Mouse (Mus musculus): Measurements from ENCODE around the gene Rnase9. TPM values are rescaled to one million over a fixed set of nuclear protein-coding genes. Genes with fewer than 3 reads are reported as not detected.

Rnase9 gene
- polyA plus RNA-seq, 1 experiment = not detected

Other genes with a start within 250 kb of the Rnase9 start
- gene Ccnb1ip1, start 234.1 kb downstream of the Rnase9 start, polyA plus RNA-seq (2012; rRNA removed) = 0.06 and 0.08 TPM in 2 replicates
- gene Parp2, start 234.0 kb downstream of the Rnase9 start, polyA plus RNA-seq (2012; rRNA removed) = 58.4 and 58.7 TPM in 2 replicates
- 3.5 and 5.2 TPM in 2 replicates for gene Tep1, start 171.3 kb downstream of the Rnase9 start, polyA plus RNA-seq (2012; rRNA removed)
- 3.1 and 3.3 TPM in 2 replicates for gene Klhl33, start 144.4 kb downstream of the Rnase9 start, polyA plus RNA-seq (2012; rRNA removed)
- 66.7 and 70.0 TPM in 2 replicates for gene Osgep, start 117.0 kb downstream of the Rnase9 start, polyA plus RNA-seq (2012; rRNA removed)
- 60.2 and 60.5 TPM in 2 replicates for gene Apex1, start 116.9 kb downstream of the Rnase9 start, polyA plus RNA-seq (2012; rRNA removed)
- 156 and 184 TPM in 2 replicates for gene Pip4p1, start 111.0 kb downstream of the Rnase9 start, polyA plus RNA-seq (2012; rRNA removed)
- gene Pnp, start 110.8 kb downstream of the Rnase9 start, polyA plus RNA-seq (2012; rRNA removed) = 27.2 and 30.1 TPM in 2 replicates
- gene Gm49342, start 97.4 kb downstream of the Rnase9 start, polyA plus RNA-seq (2012; rRNA removed) = 25.7 and 37.9 TPM in 2 replicates
- gene Pnp2, start 85.9 kb downstream of the Rnase9 start, polyA plus RNA-seq (2012; rRNA removed) = 1.3 and 1.7 TPM in 2 replicates
- gene Rnase10, start 34.1 kb downstream of the Rnase9 start, polyA plus RNA-seq (2012; rRNA removed) = 0.16 TPM in 1 of 2 replicates, not detected in the other
- gene Rnase11, start 8.3 kb upstream of the Rnase9 start, polyA plus RNA-seq (2012; rRNA removed) = not detected in 2 replicates
- 0.20 TPM in 1 of 2 replicates, not detected in the other for gene Rnase12, start 15.8 kb upstream of the Rnase9 start, polyA plus RNA-seq (2012; rRNA removed)
- gene Olfr750, start 32.6 kb upstream of the Rnase9 start, polyA plus RNA-seq (2012; rRNA removed) = not detected in 2 replicates
- 20.3 and 27.1 TPM in 2 replicates for gene Rnase4, start 49.2 kb upstream of the Rnase9 start, polyA plus RNA-seq (2012; rRNA removed)
- gene Ang, start 49.3 kb upstream of the Rnase9 start, polyA plus RNA-seq (2012; rRNA removed) = 4.2 and 6.9 TPM in 2 replicates
- gene Eddm3b, start 72.6 kb upstream of the Rnase9 start, polyA plus RNA-seq (2012; rRNA removed) = not detected in 2 replicates
- gene Rnase6, start 82.0 kb upstream of the Rnase9 start, polyA plus RNA-seq (2012; rRNA removed) = 0.38 and 0.56 TPM in 2 replicates
- 0.72 and 0.99 TPM in 2 replicates for gene Rnase1, start 104.9 kb upstream of the Rnase9 start, polyA plus RNA-seq (2012; rRNA removed)
- gene Rnase2b, start 120.4 kb upstream of the Rnase9 start, polyA plus RNA-seq (2012; rRNA removed) = not detected in 2 replicates
- not detected in 2 replicates for gene Ang2, start 157.3 kb upstream of the Rnase9 start, polyA plus RNA-seq (2012; rRNA removed)
- gene Ear14, start 161.5 kb upstream of the Rnase9 start, polyA plus RNA-seq (2012; rRNA removed) = not detected in 2 replicates
- gene Rnase2a, start 214.2 kb upstream of the Rnase9 start, polyA plus RNA-seq (2012; rRNA removed) = not detected in 2 replicates

Data from frontal cortex, adult 2 months (tissue).